Mouse (Mus musculus): Measurements from ENCODE around the gene Cry2.
A peak's percentile ranks its signal among the peaks of the same experiment; 100 is the strongest.

The Cry2 gene

DNA sequence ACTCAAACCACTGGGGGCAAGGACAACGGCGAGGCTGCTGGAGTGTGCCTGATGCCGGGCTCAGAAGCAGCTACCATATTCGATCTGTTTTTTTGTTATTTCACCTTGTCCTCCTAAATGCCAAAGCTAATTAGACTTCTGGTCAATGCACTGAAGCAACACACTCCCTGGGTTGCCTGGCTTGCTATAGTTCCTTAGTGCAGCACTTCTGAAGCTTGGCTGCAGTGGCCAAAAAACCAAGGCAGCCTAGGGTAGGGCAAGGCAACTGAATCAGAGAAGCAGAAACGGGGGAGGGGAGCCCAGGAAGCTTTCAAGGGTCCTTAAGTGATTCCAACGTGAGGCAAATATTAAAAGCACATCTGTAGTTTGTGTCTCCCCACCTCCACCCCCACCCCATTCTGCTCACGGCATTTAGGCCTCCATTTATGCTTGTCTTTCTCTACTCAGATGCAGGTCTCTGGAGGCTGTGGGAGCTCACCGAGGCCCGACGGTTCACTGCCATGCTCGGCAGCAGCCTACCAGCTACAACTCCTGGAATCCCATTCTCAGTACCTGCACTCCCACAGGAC lies 2.1 kb downstream of the Cry2 start:
- TF ChIP-seq POU5F1 (IDR thresholded peaks at IDR 0.05; ENCODE audit: borderline replicate concordance, low read length) (no peak), CTCF (conservative IDR thresholded peaks at IDR 0.05; ENCODE audit: low read length) (no peak), NANOG (IDR thresholded peaks at IDR 0.05; ENCODE audit: borderline replicate concordance, low read length) (no peak)
- Histone ChIP-seq H3K36me3 (ENCODE audit: insufficient read depth, low read length) (peaks cover 1% of the 10 kb centered on the region), H3K4me3 (replicated peaks; ENCODE audit: low read length) (peak overlapping the region; percentile 98), H3K4me1 (replicated peaks; ENCODE audit: low read depth, low read length) (peaks cover 80% of the 10 kb centered on the region), H3K27me3 (ENCODE audit: insufficient read depth, low read length) (peaks cover 12% of the 10 kb centered on the region), H3K9me3 (ENCODE audit: low read length) (no peaks in the 10 kb centered on the region)

DNA sequence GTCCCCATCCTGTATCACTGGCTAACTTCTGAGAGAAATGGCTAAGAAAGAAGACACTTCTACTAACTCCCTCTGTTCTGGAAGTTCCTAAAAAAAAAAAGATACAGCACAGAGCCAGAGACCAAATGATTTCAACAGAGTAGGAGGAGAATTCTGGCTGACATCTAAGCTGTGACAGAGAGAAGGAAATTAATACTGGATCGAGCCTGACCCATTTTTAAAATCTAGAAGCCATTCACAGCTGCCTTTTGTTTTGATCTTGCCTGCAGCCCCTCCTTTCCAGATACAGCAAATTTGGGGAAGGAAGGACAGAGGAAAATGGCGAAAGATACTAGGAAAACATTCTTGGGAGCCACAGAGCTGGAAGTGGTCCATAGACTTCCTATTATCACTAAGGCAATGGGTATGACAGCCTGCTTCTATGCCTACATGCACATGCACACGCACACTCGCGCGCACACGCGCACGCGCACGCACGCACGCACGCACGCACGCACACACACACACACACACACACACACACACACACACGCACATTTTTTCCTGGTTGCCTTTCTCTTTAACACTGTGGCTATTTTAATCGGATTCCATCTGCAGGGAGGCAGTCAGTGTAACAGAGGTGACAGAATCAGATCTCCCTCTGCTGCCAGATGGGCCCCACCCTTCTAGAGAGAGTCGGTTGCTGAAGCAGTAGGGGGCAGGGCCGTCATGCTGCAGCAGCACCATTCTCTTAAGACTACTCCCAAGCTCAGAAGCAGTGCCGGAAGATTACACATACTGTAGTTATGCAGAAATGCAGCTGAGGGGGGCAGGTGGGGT lies 2.9 kb downstream of the Cry2 start:
- H3K27me3 ChIP-seq (ENCODE audit: insufficient read depth, low read length) = peaks cover 12% of the 10 kb centered on the region
- H3K9me3 ChIP-seq (ENCODE audit: low read length) = no peaks in the 10 kb centered on the region
- H3K4me3 ChIP-seq (replicated peaks; ENCODE audit: low read length) = peak overlapping the region; percentile 98
- H3K36me3 ChIP-seq (ENCODE audit: insufficient read depth, low read length) = peaks cover 9% of the 10 kb centered on the region
- H3K4me1 ChIP-seq (replicated peaks; ENCODE audit: low read depth, low read length) = peaks cover 88% of the 10 kb centered on the region
- TF ChIP-seq POU5F1 (IDR thresholded peaks at IDR 0.05; ENCODE audit: borderline replicate concordance, low read length) (no peak), CTCF (conservative IDR thresholded peaks at IDR 0.05; ENCODE audit: low read length) (no peak), NANOG (IDR thresholded peaks at IDR 0.05; ENCODE audit: borderline replicate concordance, low read length) (no peak)

- Histone ChIP-seq H3K36me3 (ENCODE audit: insufficient read depth, low read length) (peaks cover 17% of the 10 kb centered on the region), H3K4me1 (replicated peaks; ENCODE audit: low read depth, low read length) (peaks cover 95% of the 10 kb centered on the region), H3K4me3 (replicated peaks; ENCODE audit: low read length) (peak overlapping the region; percentile 33; the same call in 1 of the 2 replicates), H3K27me3 (ENCODE audit: insufficient read depth, low read length) (peaks cover 7% of the 10 kb centered on the region), H3K9me3 (ENCODE audit: low read length) (no peaks in the 10 kb centered on the region)
- TF ChIP-seq POU5F1 (IDR thresholded peaks at IDR 0.05; ENCODE audit: borderline replicate concordance, low read length) (no peak), NANOG (IDR thresholded peaks at IDR 0.05; ENCODE audit: borderline replicate concordance, low read length) (no peak), CTCF (conservative IDR thresholded peaks at IDR 0.05; ENCODE audit: low read length) (no peak)
Observed at GRCm38 (mm10) chr2:92430089-92430488, 3.8 kb downstream of the Cry2 start.

GRCm38 (mm10) chr2:92427882-92428281 lies 6.0 kb downstream of the Cry2 start:
- Histone ChIP-seq H3K36me3 (ENCODE audit: insufficient read depth, low read length) (peaks cover 34% of the 10 kb centered on the region), H3K27me3 (ENCODE audit: insufficient read depth, low read length) (no peaks in the 10 kb centered on the region), H3K9me3 (ENCODE audit: low read length) (no peaks in the 10 kb centered on the region), H3K4me1 (replicated peaks; ENCODE audit: low read depth, low read length) (peaks cover 100% of the 10 kb centered on the region), H3K4me3 (replicated peaks; ENCODE audit: low read length) (no peak overlapping the region; the same call in 1 of the 2 replicates)
- TF ChIP-seq NANOG (IDR thresholded peaks at IDR 0.05; ENCODE audit: borderline replicate concordance, low read length) (no peak), POU5F1 (IDR thresholded peaks at IDR 0.05; ENCODE audit: borderline replicate concordance, low read length) (no peak), CTCF (conservative IDR thresholded peaks at IDR 0.05; ENCODE audit: low read length) (no peak)

GRCm38 (mm10) chr2:92426426-92426825 lies 7.4 kb downstream of the Cry2 start:
- Histone ChIP-seq H3K36me3 (ENCODE audit: insufficient read depth, low read length) (peaks cover 48% of the 10 kb centered on the region), H3K4me3 (replicated peaks; ENCODE audit: low read length) (no peak overlapping the region), H3K9me3 (ENCODE audit: low read length) (no peaks in the 10 kb centered on the region), H3K4me1 (replicated peaks; ENCODE audit: low read depth, low read length) (peaks cover 94% of the 10 kb centered on the region), H3K27me3 (ENCODE audit: insufficient read depth, low read length) (no peaks in the 10 kb centered on the region)
- TF ChIP-seq CTCF (conservative IDR thresholded peaks at IDR 0.05; ENCODE audit: low read length) (no peak), POU5F1 (IDR thresholded peaks at IDR 0.05; ENCODE audit: borderline replicate concordance, low read length) (no peak), NANOG (IDR thresholded peaks at IDR 0.05; ENCODE audit: borderline replicate concordance, low read length) (no peak)

DNA sequence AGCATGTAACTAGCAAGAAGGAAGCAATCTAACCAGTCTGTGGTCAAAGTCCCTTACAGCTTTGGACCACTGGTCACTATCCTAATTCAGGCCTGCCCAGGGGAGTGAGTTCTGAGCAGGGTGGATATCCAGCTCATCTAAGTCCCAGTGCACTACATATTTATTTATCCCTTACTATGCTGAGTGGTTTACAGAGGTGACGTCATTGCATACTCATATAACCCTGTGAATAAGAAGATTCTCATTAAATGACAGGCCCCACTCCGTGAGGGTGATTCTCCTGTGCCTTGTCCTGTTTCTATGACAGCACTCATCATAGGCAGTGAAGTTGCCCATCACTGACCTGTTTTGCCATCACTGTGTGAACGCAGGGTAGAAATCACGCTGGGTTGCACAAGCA lies 8.5 kb downstream of the Cry2 start:
- TF ChIP-seq POU5F1 (IDR thresholded peaks at IDR 0.05; ENCODE audit: borderline replicate concordance, low read length) (no peak), NANOG (IDR thresholded peaks at IDR 0.05; ENCODE audit: borderline replicate concordance, low read length) (no peak)
- H3K36me3 ChIP-seq (ENCODE audit: insufficient read depth, low read length) = peaks cover 59% of the 10 kb centered on the region
- no peaks in the 10 kb centered on the region for H3K27me3 ChIP-seq (ENCODE audit: insufficient read depth, low read length)
- H3K4me3 ChIP-seq (replicated peaks; ENCODE audit: low read length) = peak overlapping the region; percentile 45
- H3K9me3 ChIP-seq (ENCODE audit: low read length) = no peaks in the 10 kb centered on the region
- peaks cover 83% of the 10 kb centered on the region for H3K4me1 ChIP-seq (replicated peaks; ENCODE audit: low read depth, low read length)

GRCm38 (mm10) chr2:92424462-92425308 lies 9.2 kb downstream of the Cry2 start:
- Histone ChIP-seq H3K36me3 (ENCODE audit: insufficient read depth, low read length) (peaks cover 65% of the 10 kb centered on the region), H3K27me3 (ENCODE audit: insufficient read depth, low read length) (no peaks in the 10 kb centered on the region), H3K9me3 (ENCODE audit: low read length) (no peaks in the 10 kb centered on the region), H3K4me3 (replicated peaks; ENCODE audit: low read length) (peak overlapping the region; percentile 45), H3K4me1 (replicated peaks; ENCODE audit: low read depth, low read length) (peaks cover 77% of the 10 kb centered on the region)
- peak; percentile 78; the same call in 1 of the 2 replicates for TF ChIP-seq NANOG (IDR thresholded peaks at IDR 0.05; ENCODE audit: borderline replicate concordance, low read length)
- TF ChIP-seq CTCF (conservative IDR thresholded peaks at IDR 0.05; ENCODE audit: low read length) = no peak
- no peak for TF ChIP-seq POU5F1 (IDR thresholded peaks at IDR 0.05; ENCODE audit: borderline replicate concordance, low read length)
